Mouse (Mus musculus) layer of hippocampus, postnatal 10 days (tissue): ENCODE data around the gene Spata17. TPM values are rescaled to one million over a fixed set of nuclear protein-coding genes. Genes with fewer than 3 reads are reported as not detected.

ENCODE experiments used
- DNase-seq, 2 experiments: peaks; one replicate each; pipeline ENCODE4 v3.0.0; 2021; ENCODE audit warnings: low spot score in 2 of 2
- total RNA-seq, 2 experiments: library from RNA; stranded (reverse); gene quantifications; 2 replicates each; pipeline ENCODE4 v1.2.3; 2021

Spata17 gene
- total RNA-seq, 2 experiments from 2014 or later: 0.87 to 1.1 TPM

GRCm38 (mm10) chr1:187008236-187008635 lies 207.0 kb downstream of the Spata17 start:
- DNase-seq: no peak

- no peak for DNase-seq
Observed at GRCm38 (mm10) chr1:187006227-187006925, 208.9 kb downstream of the Spata17 start.

GRCm38 (mm10) chr1:187004306-187004705 lies 211.0 kb downstream of the Spata17 start:
- no peak for DNase-seq

DNA sequence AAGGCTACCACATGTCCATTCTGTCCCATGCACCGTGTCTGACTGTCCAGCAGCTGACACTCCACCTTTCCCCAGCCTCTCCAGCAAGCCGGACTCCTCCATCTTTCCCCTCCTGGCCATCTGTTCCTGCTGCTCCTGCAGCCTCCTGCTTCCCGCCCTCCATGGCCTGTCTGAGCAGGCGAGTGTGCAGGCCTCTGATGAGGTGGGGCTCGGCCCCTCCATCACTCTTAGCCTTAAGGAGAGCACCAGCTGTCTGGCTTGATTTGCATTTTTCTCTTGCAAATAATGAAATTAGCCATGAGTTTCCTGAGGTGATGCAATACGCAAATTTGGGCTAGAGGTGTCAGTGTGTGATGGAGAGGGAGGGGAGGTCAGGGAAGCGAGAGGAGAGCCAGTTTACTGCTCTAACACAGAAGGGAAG lies 211.8 kb downstream of the Spata17 start:
- DNase-seq: no peak

- DNase-seq: no peak
Observed at GRCm38 (mm10) chr1:186997596-186998304, 217.5 kb downstream of the Spata17 start.

Other genes starting within 250 kb of the Spata17 start
- gene D1Pas1, start 248.0 kb downstream of the Spata17 start, total RNA-seq: under 1 TPM; 0.13 to 0.14 TPM
- gene Gpatch2, start within 50 bp of the Spata17 start, total RNA-seq: 10 to 100 TPM; 20.2 to 25.9 TPM